Mouse (Mus musculus): ENCODE data around the gene Nt5c1a. TPM values are rescaled to one million over a fixed set of nuclear protein-coding genes. Genes with fewer than 3 reads are reported as not detected.

The Nt5c1a gene
- polyA plus RNA-seq, 1 experiment from 2014 or later = not detected

- peak; percentile 35 for DNase-seq (ENCODE audit: low spot score)
- no peaks in the 10 kb centered on the region for H3K9me3 ChIP-seq (replicated peaks)
- WGBS = 17% methylated on average over 1 of the region's 1 CpGs
These were observed 15.5 kb downstream of the Nt5c1a start for GRCm38 (mm10) chr4:123216782-123217181.

GRCm38 (mm10) chr4:123219720-123220357 lies 18.5 kb downstream of the Nt5c1a start:
- peak; percentile 68 for DNase-seq (ENCODE audit: low spot score)
- no peak overlapping the region for H3K27ac ChIP-seq (replicated peaks)
- peaks cover 22% of the 10 kb centered on the region for H3K27me3 ChIP-seq (ENCODE audit: low read depth, poor library complexity, severe bottlenecking)
- H3K9me3 ChIP-seq (replicated peaks) = no peaks in the 10 kb centered on the region
- H3K4me3 ChIP-seq = no peak overlapping the region
- peaks cover 12% of the 10 kb centered on the region for H3K4me1 ChIP-seq
- WGBS = 76% methylated on average over 15 of the region's 15 CpGs
- H3K36me3 ChIP-seq = no peaks in the 10 kb centered on the region

More at GRCm38 (mm10) chr4:123216782-123217181, 15.5 kb downstream of the Nt5c1a start:
- H3K4me3 ChIP-seq = no peak overlapping the region
- H3K27me3 ChIP-seq (ENCODE audit: low read depth, poor library complexity, severe bottlenecking) = peaks cover 32% of the 10 kb centered on the region
- peaks cover 26% of the 10 kb centered on the region for H3K4me1 ChIP-seq
- H3K27ac ChIP-seq (replicated peaks) = no peak overlapping the region
- no peaks in the 10 kb centered on the region for H3K36me3 ChIP-seq

GRCm38 (mm10) chr4:123220637-123221036 lies 19.3 kb downstream of the Nt5c1a start:
- no peaks in the 10 kb centered on the region for H3K9me3 ChIP-seq (replicated peaks)
- no peak overlapping the region for H3K4me3 ChIP-seq
- H3K36me3 ChIP-seq = no peaks in the 10 kb centered on the region
- no peak overlapping the region for H3K27ac ChIP-seq (replicated peaks)
- no peak for DNase-seq (ENCODE audit: low spot score)
- 87% methylated on average over 4 of the region's 4 CpGs for WGBS
- peaks cover 20% of the 10 kb centered on the region for H3K27me3 ChIP-seq (ENCODE audit: low read depth, poor library complexity, severe bottlenecking)
- H3K4me1 ChIP-seq = peaks cover 4% of the 10 kb centered on the region

- Histone ChIP-seq H3K27ac (replicated peaks) (no peak overlapping the region), H3K36me3 (no peaks in the 10 kb centered on the region), H3K27me3 (ENCODE audit: low read depth, poor library complexity, severe bottlenecking) (peaks cover 10% of the 10 kb centered on the region), H3K4me1 (peaks cover 2% of the 10 kb centered on the region; the same call in 1 of the 2 replicates), H3K9me3 (replicated peaks) (no peaks in the 10 kb centered on the region), H3K4me3 (no peak overlapping the region)
- 42% methylated on average over 3 of the region's 3 CpGs for WGBS
- no peak for DNase-seq (ENCODE audit: low spot score)
These were observed 22.0 kb downstream of the Nt5c1a start for GRCm38 (mm10) chr4:123223309-123223708.

GRCm38 (mm10) chr4:123225718-123226403 lies 24.6 kb downstream of the Nt5c1a start:
- no peak for DNase-seq (ENCODE audit: low spot score)
- H3K4me1 ChIP-seq = peaks cover 3% of the 10 kb centered on the region; the same call in 1 of the 2 replicates
- WGBS = 84% methylated on average over 10 of the region's 10 CpGs
- H3K4me3 ChIP-seq = no peak overlapping the region
- H3K27ac ChIP-seq (replicated peaks) = no peak overlapping the region
- peaks cover 24% of the 10 kb centered on the region for H3K27me3 ChIP-seq (ENCODE audit: low read depth, poor library complexity, severe bottlenecking)
- no peaks in the 10 kb centered on the region for H3K9me3 ChIP-seq (replicated peaks)
- H3K36me3 ChIP-seq = no peaks in the 10 kb centered on the region

GRCm38 (mm10) chr4:123227707-123228106 lies 26.4 kb downstream of the Nt5c1a start:
- peak overlapping the region; percentile 23; the same call in 1 of the 2 replicates for H3K27ac ChIP-seq (replicated peaks)

GRCm38 (mm10) chr4:123228270-123228669 lies 27.0 kb downstream of the Nt5c1a start:
- peaks cover 45% of the 10 kb centered on the region for H3K27me3 ChIP-seq (ENCODE audit: low read depth, poor library complexity, severe bottlenecking)
- H3K4me3 ChIP-seq = no peak overlapping the region
- H3K9me3 ChIP-seq (replicated peaks) = no peaks in the 10 kb centered on the region
- DNase-seq (ENCODE audit: low spot score) = no peak
- no peaks in the 10 kb centered on the region for H3K36me3 ChIP-seq
- 0 out of 2 replicates have a peak overlapping the region, but pooled peaks have one; percentile 23 for H3K27ac ChIP-seq (replicated peaks)
- peaks cover 10% of the 10 kb centered on the region for H3K4me1 ChIP-seq
- 54% methylated on average over 2 of the region's 2 CpGs for WGBS

More at GRCm38 (mm10) chr4:123227707-123228106, 26.4 kb downstream of the Nt5c1a start:
- Histone ChIP-seq H3K36me3 (no peaks in the 10 kb centered on the region), H3K27me3 (ENCODE audit: low read depth, poor library complexity, severe bottlenecking) (peaks cover 39% of the 10 kb centered on the region), H3K9me3 (replicated peaks) (no peaks in the 10 kb centered on the region), H3K4me3 (no peak overlapping the region), H3K4me1 (peaks cover 5% of the 10 kb centered on the region; the same call in 1 of the 2 replicates)
- no peak for DNase-seq (ENCODE audit: low spot score)
- WGBS = 54% methylated on average over 4 of the region's 4 CpGs

GRCm38 (mm10) chr4:123229166-123229565 lies 27.9 kb downstream of the Nt5c1a start:
- H3K4me1 ChIP-seq = peaks cover 19% of the 10 kb centered on the region
- H3K36me3 ChIP-seq = no peaks in the 10 kb centered on the region
- DNase-seq (ENCODE audit: low spot score) = no peak
- H3K9me3 ChIP-seq (replicated peaks) = no peaks in the 10 kb centered on the region
- no peak overlapping the region for H3K27ac ChIP-seq (replicated peaks)
- peaks cover 54% of the 10 kb centered on the region for H3K27me3 ChIP-seq (ENCODE audit: low read depth, poor library complexity, severe bottlenecking)
- no peak overlapping the region for H3K4me3 ChIP-seq
- WGBS = 88% methylated on average over 11 of the region's 11 CpGs

GRCm38 (mm10) chr4:123232841-123233240 lies 31.5 kb downstream of the Nt5c1a start:
- Histone ChIP-seq H3K4me3 (no peak overlapping the region), H3K36me3 (no peaks in the 10 kb centered on the region), H3K4me1 (peaks cover 33% of the 10 kb centered on the region), H3K9me3 (replicated peaks) (no peaks in the 10 kb centered on the region), H3K27ac (replicated peaks) (0 out of 2 replicates have a peak overlapping the region, but pooled peaks have one; percentile 6), H3K27me3 (ENCODE audit: low read depth, poor library complexity, severe bottlenecking) (peaks cover 90% of the 10 kb centered on the region)
- 66% methylated on average over 3 of the region's 3 CpGs for WGBS
- DNase-seq (ENCODE audit: low spot score) = no peak

- H3K4me3 ChIP-seq = peak within 1 kb of the TSS; percentile 61
- peaks cover 92% of the 10 kb centered on the region for H3K27me3 ChIP-seq (ENCODE audit: low read depth, poor library complexity, severe bottlenecking)
- peak; percentile 53 for DNase-seq (ENCODE audit: low spot score)
- H3K9me3 ChIP-seq (replicated peaks) = no peaks in the 10 kb centered on the region
- H3K36me3 ChIP-seq = no peaks in the 10 kb centered on the region
- whole genome bisulfite sequencing = 1% methylated on average over 52 of the region's 52 CpGs
- H3K27ac ChIP-seq (replicated peaks) = peak within 1 kb of the TSS; percentile 72
- H3K4me1 ChIP-seq = peaks cover 33% of the 10 kb centered on the region
These were observed 32.3 kb downstream of the Nt5c1a start, which contains the start of gene Heyl for GRCm38 (mm10) chr4:123233492-123234084. TSS of gene Heyl (plus strand) at chr4:123233556.

- no peaks in the 10 kb centered on the region for H3K36me3 ChIP-seq
- 73% methylated on average over 9 of the region's 9 CpGs for WGBS
- no peak for DNase-seq (ENCODE audit: low spot score)
- H3K4me3 ChIP-seq = no peak overlapping the region; the same call in 1 of the 2 replicates
- H3K9me3 ChIP-seq (replicated peaks) = no peaks in the 10 kb centered on the region
- H3K4me1 ChIP-seq = peaks cover 48% of the 10 kb centered on the region
- H3K27me3 ChIP-seq (ENCODE audit: low read depth, poor library complexity, severe bottlenecking) = peaks cover 97% of the 10 kb centered on the region
- peak overlapping the region; percentile 49; the same call in 1 of the 2 replicates for H3K27ac ChIP-seq (replicated peaks)
These were observed 34.6 kb downstream of the Nt5c1a start for GRCm38 (mm10) chr4:123235835-123236430.

- 0 out of 2 replicates have a peak overlapping the region, but pooled peaks have one; percentile 49 for H3K27ac ChIP-seq (replicated peaks)
- H3K36me3 ChIP-seq = no peaks in the 10 kb centered on the region
- H3K4me3 ChIP-seq = no peak overlapping the region
- no peak for DNase-seq (ENCODE audit: low spot score)
- H3K4me1 ChIP-seq = peaks cover 48% of the 10 kb centered on the region
- 88% methylated on average over 13 of the region's 13 CpGs for WGBS
- no peaks in the 10 kb centered on the region for H3K9me3 ChIP-seq (replicated peaks)
- peaks cover 100% of the 10 kb centered on the region for H3K27me3 ChIP-seq (ENCODE audit: low read depth, poor library complexity, severe bottlenecking)
These were observed 35.2 kb downstream of the Nt5c1a start for GRCm38 (mm10) chr4:123236431-123237031.

Data from midbrain, embryonic 10.5 days (tissue).